Mouse (Mus musculus) layer of hippocampus, adult 9-11 months (tissue): ENCODE results near the gene Kank3.
A peak's percentile ranks its signal among the peaks of the same experiment; 100 is the strongest.
"Not testable (repeated sequence)": the region's sequence is repeated elsewhere in the genome, so short reads cannot be mapped to it uniquely, and the experiment has no call there.

Experiments used
- DNase-seq: peaks from one replicate; pipeline ENCODE4 v3.0.0; 2022

Gene Kank3

DNA sequence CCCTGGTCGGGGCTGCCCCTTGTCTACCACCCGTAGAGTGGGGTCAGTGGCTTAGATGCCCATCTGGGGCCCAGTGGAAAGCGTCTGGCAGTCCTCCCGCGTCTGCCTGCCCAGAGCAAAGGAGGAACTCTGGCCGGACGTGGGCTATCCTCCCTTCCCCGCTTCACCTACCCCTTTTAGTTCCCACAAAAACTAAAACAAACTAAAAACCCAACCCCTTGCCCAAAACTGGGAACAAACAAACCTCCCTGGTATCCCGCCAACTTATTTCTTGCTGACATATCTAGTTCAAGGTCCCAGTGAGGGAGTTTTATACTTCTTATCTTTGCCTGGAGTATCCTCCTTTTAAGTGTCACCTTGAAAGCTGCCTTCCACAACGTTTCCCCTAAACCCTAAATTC is 2.1 kb upstream of the Kank3 start:
- DNase-seq = no peak

DNA sequence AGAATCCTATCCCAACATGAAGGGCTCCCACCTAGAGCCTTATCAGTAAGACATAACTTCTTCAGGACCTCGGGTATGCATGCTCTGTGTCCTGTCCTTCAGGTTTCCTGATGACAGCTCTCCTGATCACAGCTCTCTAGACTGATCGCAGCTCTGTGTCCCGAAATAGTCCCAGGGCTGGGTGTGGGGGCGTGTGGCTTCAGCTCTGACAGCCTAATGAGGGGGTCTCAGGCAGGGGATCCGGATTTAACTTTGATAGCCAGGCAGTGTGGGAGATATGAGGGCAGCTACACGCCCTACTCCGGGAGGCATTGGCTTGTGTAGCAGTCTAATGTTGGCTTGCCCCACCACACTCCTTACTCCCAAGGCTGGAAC is 810 bp downstream of the Kank3 start:
- no peak for DNase-seq

DNA sequence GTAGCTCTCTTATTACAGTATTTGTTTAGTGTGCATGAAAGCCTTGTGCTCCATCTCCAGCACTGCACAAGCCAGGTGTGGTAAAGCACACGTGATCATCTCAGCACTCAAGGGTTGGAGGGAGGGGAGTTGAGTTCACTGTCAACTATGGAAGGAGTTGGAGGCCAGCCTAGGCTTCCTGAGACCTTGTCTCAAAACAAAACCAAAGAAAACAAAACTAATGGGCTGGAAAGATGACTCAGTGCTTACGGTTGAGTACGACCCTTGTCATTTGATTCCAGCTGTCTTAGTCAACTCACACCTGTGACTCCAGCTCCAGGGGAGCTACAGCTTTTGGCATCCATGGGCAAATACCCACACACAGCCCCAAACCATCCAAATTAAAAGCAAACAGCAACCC is 2.2 kb downstream of the Kank3 start:
- DNase-seq = no peak

DNA sequence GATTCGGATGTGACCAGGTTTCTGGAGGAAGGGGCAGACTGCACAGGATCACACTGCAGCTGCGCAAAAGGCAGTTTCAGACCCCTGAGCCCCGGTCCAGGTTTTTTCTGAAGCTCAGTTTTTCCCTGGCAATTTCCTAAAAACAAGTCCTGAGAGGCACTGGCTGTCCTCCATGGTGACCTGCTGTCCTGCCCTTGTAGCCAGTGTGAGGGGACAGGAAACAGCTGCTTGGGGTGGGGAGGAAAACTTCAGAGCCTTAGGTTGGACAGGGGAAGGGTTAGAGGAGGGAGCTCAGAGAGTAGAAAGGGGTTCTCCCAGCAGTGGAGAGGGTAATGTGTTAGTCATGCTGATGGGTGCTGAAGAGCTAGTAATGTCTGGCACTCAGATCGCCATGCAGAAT is 2.7 kb downstream of the Kank3 start:
- DNase-seq = no peak

DNA sequence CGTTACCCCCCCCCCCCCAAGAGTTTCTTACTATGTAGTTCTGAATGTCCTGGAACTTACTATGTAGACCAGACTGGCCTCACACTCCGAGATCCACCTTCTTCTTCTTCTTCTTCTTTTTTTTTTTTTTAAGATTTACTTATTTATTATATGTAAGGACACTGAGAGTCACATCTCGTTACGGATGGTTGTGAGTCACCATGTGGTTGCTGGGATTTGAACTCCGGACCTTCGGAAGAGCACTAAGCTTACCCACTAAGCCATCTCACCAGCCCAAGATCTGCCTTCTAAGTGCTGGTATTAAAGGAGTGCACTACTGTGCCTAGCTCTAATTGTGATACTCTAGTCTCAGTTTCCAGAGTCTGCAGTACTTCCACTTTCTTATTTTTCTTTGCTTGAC is 5.1 kb downstream of the Kank3 start:
- no peak for DNase-seq

DNA sequence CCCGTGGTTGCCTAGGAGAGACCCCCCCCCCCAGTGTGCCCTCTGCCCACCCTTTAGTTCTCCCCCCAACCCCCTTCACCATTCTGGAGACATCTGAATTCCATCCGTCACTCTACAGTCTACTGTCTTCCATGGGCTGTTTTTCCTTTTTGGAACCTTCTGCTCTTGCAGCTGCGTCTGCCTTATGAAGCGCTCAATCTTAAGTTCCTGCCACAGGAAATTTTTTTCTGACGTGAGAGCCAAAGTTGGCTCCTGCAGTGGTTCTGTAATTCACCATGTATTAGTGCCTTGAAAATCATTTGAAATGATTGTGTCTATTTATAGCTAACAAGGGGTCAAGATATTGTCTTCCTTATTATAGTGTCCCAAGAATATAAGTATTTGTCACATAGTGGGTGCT is 6.3 kb downstream of the Kank3 start:
- DNase-seq = no peak

DNA sequence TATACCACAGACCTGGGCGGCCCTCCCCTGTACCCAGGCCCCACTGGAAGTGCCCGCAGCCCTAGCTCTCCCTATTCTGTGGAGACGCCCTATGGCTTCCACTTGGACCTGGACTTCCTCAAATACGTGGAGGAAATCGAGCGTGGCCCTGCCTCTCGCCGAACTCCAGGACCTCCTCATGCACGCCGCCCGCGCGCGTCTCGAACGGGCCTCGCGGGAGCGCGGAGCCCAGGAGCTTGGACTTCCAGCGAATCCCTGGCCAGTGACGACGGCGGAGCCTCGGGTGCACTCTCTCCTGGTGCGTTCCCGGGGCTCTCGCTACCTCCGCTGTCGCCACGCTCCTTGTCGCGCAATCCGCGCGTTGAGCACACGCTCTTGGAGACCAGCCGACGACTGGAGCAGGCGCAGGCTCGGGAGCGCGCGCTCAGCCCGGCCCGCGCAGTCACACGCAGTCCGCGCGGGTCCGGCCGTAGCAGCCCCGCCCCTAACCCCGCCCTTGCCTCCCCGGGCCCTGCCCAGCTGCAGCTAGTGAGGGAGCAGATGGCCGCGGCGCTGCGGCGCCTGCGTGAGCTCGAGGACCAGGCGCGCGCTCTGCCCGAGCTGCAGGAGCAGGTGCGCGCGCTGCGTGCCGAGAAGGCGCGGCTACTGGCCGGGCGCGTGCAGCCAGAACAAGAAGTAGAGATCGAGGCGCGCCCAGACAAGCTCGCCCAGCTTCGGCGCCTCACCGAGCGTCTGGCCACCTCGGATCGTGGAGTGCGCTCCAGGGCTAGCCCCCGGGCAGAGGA is 7.1 kb downstream of the Kank3 start:
- DNase-seq = peak; percentile 96

DNA sequence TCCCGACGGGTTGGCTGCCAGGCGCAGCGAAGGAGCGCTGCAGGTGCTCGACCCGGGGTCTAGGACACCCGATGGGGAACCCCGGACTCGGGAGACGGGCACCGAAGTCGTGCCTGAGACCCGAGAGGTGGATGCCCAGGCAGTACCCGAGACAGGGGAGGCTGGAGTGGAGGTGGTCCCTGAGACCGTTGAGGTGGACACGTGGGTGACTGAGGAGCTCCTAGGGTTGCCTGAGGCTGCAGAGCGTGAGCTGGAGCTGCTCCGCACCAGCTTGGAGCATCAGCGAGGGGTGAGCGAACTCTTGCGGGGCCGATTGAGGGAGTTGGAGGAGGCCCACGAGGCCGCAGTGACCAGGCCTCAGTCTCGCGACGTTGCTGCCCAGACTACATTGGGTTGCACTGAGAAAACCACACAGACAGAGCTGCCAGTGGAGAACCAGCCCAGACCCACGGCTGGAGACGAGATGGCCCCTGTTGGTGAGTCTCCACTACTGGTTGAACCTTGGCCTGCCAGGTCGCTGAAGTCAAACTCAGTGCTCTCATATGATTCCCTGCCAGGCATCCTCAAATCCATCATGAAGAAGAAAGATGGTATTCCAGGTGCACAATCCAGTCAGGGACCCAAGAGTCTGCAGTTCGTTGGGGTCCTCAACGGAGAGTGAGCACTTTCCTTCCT is 7.8 kb downstream of the Kank3 start:
- no peak for DNase-seq

DNA sequence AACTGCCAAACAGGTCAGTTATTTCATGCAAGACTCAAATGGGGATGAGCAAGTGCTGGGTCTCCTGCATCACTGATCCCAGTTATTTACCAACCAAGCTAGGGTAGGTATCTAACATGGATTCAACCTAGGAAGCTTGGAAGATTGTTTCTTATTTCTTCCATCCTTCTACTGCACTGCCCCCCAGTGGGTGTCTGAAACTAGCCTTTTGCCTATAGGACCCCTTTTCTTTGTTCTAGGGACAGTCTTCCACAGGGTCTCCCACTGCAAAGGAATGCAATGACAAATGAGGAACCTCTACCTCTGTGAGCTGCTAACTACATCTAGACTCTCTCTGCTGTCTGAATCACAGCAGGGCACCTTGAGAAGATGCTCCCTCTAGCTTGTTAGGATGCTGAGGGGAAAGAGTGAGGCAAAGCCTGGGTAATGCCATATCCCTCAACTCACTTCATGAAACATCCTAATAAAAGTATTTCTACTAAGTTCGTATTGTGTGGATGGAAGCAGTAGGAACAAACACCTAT is 12.2 kb downstream of the Kank3 start:
- DNase-seq = no peak

DNA sequence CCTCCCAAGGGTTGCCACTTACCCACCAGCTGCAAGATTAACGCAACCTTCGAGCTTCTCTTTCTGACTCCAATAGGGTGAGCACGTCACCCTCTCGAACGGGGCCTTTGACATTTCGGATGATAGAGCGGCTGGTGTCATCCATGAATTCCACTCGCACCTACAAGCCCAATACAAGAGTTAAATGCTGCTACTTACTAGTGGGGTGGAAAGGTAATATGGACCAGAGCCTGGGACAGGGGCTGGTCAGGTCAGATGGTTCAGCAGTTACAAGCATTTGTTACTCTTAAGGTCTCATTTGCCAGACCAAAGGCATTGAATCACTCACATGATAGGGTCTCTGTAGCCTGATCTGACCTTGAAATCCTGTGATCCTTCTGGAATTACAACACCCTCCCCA is 12.9 kb downstream of the Kank3 start:
- not testable (repeated sequence) for DNase-seq

DNA sequence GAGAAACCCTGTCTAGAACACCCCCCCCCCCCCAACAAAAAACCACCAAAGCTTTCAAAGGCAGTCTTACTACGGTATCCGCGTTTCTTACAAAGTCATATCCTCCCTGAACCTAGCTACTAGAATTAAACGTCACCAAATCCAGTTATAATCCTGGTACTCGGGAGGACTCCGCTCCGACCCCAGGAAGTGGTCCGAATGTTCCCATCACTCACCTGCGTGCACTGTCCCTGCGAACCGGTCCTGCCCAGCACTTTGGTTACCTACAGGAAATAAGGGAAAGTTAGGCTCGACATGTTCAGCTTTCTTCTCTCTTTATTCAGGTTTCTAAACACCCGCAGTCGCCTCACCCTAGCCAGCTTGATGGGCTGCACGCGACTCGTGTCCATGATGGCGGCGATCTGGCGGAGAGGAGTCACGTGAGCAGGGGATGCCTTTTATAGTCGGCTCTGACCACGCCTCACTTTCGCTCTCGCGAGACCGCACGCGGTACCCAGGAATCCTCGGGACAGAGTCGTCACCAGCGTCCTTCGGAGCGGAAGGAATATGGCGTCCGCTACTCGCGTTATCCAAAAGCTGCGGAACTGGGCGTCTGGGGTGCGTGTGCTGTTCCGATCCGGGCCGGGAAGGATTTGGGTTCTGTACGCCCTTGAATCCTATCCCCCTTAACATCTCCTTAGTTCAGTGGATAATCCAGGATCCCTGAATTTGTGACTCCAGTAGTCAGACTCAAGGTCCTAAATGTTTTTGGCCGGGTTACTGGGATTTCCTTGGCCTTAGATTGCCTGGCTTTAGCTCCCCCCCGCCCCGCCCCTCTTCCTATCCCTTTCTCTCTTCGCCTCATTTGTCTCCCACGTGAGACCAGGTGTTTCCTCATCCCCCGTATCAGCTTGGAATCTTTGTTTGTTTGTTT is 14.0 kb downstream of the Kank3 start, which contains the start of the genes Rps28 and Ndufa7:
Rps28 (minus strand) TSS at position 479 of the 913 bp plus-strand sequence.
Ndufa7 (plus strand) TSS at position 489 of the 913 bp plus-strand sequence.
- DNase-seq = peak; percentile 97

DNA sequence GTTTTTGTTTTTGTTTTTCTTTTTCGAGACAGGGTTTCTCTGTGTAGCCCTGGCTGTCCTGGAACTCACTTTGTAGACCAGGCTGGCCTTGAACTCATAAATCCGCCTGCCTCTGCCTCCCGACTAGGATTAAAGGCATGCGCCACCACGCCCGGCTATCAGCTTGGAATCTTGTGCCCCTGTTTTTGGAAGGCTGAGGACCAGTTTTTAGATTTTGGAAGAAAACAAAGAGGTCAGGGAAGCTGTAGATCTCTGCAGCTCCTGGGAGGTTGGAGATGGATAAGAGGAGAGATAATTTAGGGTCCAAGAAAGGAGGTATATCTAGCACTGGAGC is 14.6 kb downstream of the Kank3 start:
- DNase-seq = not testable (repeated sequence)

DNA sequence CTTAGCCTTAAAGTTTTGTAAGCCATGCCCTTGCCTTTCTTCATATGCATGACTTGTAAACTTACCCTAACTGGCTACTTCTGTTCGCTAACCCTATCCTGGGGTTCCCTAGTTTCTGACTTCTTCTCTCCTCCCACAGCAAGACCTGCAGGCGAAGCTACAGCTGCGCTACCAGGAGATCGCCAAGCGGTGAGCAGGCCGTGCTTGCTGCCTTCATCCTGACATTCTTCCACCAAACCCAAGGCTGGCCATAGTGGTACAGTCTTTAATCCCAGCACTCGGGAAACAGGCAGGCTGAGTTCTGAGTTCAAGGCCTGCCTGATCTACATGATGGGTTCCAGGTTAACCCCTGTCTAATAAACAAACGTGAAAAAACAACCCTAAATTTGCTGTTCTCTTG is 15.1 kb downstream of the Kank3 start:
- DNase-seq = no peak

DNA sequence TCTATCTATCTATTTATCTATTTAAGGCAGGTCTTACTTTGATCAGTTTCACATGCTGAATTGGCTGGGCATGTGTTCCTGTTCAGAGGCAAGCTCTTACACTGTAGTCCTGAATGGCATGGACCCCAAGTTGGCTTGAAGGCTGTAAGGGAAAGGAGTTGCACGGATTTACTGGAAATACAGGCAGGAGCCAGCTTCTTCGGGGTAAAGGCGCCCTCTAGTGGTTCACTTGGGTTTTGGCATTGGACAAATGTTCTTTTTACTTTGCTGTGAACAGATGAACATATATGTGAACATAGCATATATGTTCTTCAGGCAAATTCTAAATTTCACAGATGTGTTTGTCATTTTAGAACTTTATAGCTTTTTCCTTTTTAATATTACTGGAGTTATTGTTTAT is 16.5 kb downstream of the Kank3 start:
- DNase-seq = no peak

DNA sequence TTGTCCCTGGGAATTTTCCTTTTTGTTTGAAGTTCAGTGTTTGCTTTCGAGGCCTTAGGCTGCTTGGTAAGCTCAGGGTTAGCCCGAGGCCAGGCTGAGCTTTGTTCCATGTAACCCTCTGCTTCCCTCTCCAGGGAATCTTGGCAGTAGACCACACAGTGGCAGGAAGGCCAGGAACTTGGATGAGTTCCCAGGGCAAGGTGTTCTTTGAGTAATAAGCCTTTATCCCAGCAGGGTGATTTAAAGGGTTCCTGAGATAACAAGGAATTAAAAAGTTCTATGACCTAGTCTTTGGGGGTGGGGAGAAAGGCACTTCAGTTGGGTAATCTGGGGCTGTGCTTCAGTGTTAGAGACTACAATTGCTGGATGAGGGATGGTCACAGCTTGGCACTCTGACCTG is 18.6 kb downstream of the Kank3 start:
- DNase-seq = no peak

DNA sequence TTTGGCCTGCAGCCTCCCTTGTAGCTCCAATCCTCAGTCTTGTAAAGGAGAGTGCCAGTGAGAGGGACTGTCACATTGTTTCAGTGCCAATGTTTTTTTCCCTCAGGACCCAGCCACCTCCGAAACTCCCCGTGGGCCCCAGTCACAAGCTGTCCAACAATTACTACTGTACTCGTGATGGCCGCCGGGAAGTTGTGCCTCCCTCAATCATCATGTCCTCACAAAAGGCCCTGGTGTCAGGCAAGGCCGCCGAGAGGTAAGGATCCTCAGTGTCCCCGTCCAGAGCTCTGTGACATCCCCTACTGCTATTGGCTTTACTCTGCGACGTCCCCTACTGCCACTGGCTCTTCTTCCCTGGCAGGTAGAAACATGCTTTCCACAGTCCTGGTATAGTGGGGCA is 19.2 kb downstream of the Kank3 start:
- no peak for DNase-seq

DNA sequence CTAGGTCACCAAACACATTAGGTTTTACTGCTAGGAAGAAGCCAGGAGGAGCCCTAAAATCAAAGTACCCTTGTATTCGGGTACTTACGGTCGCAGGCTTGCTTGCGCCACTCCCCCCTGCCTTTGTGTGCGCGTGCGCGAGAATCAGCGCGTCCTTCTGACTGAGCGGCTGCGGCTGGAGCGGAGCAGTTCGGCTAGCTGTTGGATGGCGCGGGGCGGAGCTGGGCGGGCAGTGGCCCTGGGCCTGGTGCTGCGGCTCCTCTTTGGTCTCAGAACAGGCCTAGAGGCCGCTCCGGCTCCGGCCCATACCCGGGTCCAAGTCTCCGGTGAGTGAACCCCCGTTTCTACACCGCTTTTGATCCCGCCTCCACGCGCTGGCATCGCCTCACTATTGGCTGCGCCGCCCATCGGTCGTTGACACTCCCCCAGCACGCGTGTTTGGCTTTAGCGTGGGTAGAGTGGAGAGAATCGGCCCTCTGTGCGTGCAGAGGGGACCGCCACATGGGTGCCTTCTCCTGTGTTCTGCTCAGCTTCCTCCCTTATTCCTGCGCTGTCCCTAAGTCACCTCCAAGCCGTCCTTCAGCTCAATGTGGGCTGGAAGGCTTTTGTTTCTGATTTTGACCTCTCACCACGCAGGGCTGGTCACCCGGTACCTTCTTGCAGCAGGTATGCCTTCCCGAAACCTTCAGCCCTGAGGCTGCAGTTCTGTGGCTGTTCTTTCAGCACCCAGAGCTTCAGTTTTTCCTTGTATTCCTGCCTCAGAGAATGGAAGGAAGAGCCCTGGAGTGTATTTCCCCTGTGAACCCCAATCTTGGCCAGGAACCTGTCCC is 32.9 kb downstream of the Kank3 start, which contains the start of gene Cd320:
Cd320 (plus strand) TSS at position 126 of the 830 bp plus-strand sequence.
- DNase-seq = peak; percentile 91

DNA sequence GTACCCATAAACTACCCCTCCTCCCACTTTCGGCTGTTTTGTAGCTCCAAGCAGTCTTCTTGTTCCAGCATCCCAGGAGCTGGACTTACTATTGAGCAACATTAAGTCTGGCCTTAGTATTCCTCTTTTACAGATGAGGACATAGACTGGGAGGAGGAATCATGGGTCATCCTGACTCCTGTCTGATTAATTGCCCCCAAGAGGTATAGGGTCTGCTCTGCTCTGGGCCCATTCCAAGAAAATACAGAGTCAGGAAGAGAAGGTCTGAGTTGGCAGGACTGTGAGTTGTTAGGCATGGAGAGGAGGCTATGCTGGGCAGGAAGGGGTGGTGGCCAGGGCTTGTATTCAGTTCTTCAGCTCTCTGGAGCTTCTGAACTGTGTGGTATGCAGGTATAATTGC is 33.9 kb downstream of the Kank3 start:
- no peak for DNase-seq

DNA sequence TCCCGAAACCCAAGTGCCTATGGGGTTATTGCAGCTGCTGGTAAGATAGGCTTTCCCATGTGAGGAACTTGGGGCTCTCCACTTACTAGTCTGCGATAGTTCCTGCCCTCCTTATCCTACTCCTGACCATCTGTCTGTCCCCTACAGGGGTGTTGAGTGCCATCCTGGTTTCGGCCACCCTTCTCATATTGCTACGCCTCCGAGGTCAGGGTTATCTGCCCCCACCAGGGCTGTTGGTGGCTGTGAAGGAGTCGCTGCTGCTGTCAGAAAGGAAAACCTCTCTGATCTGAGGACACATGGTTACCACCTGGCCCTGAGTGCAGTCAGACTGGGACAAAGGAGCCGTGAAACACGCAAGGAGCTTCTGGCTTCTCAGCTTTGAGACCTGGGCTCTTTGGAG is 37.8 kb downstream of the Kank3 start:
- DNase-seq = no peak

DNA sequence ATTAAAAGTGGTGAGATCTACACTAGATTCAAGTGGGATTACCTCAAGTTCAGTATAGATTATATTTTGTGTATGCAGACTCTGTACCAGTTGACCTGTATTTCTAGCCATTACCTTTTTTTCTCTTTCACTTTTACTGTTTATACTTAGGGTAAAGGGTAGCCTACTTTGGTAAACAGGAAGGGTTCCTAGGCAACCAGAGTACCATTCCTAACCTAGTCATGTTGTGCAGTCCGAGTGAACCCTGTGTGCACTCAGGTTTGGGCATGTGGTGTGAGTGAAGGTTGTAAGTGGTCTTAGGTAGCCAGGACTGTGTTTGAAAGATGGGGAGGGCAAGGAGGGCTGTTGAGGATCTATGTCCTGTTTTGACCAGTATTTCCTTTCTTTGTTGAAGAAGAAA is 41.0 kb downstream of the Kank3 start:
- DNase-seq = no peak

DNA sequence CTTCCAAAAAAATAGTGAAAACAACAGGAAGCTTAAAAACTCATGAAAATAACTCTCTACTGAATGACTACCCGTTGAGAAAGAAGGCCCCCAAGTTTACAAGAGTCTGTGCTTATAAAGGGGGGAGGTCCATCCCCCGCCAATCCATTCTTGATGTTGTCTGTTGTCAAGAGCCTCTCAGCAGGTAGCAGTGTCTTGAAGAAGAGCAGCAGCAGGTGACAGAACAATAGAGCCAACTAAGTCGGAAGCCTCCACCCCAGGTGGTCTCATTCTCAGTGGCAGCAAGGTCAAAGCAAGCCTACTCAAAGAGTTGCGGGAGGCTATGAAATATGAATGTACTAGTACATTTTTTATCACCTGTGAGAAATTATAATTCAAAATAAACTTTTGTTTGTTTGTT is 47.5 kb downstream of the Kank3 start:
- DNase-seq = no peak

DNA sequence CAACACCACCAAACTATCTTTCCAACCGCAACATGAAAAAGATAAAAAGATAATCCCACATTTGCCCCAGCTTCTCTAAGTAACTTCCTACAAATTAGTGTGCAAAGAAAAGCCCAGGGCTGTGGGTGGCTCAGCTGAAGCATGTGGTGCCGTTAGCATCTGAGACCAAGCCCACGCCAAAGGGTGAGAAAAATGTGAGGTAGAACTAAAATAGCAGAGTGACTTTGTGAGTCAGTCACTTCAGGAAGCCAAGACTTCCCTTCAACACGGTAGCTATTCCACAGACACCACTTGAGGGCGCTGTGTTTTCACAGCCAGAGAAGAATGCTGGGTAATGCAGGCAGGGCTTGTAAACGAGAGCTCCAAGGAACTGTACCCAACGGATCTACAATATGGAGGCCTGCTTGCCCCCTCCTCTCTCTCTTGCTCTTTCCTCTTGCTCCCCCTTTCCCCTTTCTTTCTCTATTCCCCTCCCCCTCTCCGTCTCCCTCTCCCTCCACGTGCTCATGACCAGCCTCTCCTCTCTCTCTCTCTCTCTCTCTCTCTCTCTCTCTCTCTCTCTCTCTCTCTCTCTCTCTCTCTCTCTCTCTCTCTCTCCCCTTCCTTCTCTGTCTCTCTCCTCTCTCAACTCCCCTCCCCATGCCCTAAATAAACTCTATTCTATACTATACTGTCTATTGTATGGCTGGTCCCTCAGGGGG is 55.2 kb downstream of the Kank3 start:
- DNase-seq = peak; percentile 89
